Mouse (Mus musculus) liver, adult 2 months (tissue): ENCODE data around the gene Gm20696. TPM values are rescaled to one million over a fixed set of nuclear protein-coding genes. Genes with fewer than 3 reads are reported as not detected.

Source experiments
- DNase-seq: peaks from one replicate; pipeline ENCODE4 v3.0.0-alpha.2; 2011; ENCODE audit warnings: low read depth, low spot score; ENCODE audit errors: extremely low read depth
- H3K27ac ChIP-seq: fragments of 200-500 bp; replicated peaks from 2 replicates; pipeline ENCODE4 v1.5.1; 2012; ENCODE audit warnings: low read depth, mild to moderate bottlenecking, control low read depth, inconsistent platforms, low read length; ENCODE audit not compliant: insufficient read depth
- H3K27me3 ChIP-seq: fragments of 200-500 bp; 2 replicates; pipeline ENCODE4 v1.6.1; 2012; ENCODE audit warnings: mild to moderate bottlenecking, moderate library complexity, low read length, inconsistent platforms; ENCODE audit not compliant: control insufficient read depth, insufficient read depth
- H3K36me3 ChIP-seq: fragments of 200-500 bp; 2 replicates; pipeline ENCODE4 v1.6.1; 2012; ENCODE audit warnings: low read length, inconsistent platforms; ENCODE audit not compliant: control insufficient read depth, insufficient read depth
- H3K4me1 ChIP-seq: fragments of 200-500 bp; 2 replicates; pipeline ENCODE4 v1.6.1; 2011; ENCODE audit warnings: low read length; ENCODE audit not compliant: control insufficient read depth, insufficient read depth
- H3K4me3 ChIP-seq: fragments of 200-500 bp; 2 replicates; pipeline ENCODE4 v1.5.1; 2011; ENCODE audit warnings: low read depth, mild to moderate bottlenecking, control low read depth, low read length, moderate library complexity; ENCODE audit not compliant: insufficient read depth
- H3K79me2 ChIP-seq: fragments of 200-500 bp; 2 replicates; pipeline ENCODE4 v1.6.1; 2012; ENCODE audit warnings: inconsistent platforms, mild to moderate bottlenecking, low read length, moderate library complexity; ENCODE audit not compliant: control insufficient read depth, insufficient read depth
- H3K9ac ChIP-seq: fragments of 200-500 bp; 2 replicates; pipeline ENCODE4 v1.6.1; 2012; ENCODE audit warnings: low read depth, mild to moderate bottlenecking, control low read depth, inconsistent platforms, low read length
- CTCF ChIP-seq: fragments of 200-500 bp; IDR thresholded peaks from 2 replicates; pipeline ENCODE4 v1.5.1; 2011; ENCODE audit warnings: low read depth, low read length, control low read depth
- POLR2A ChIP-seq: fragments of 200-500 bp; IDR thresholded peaks from 2 replicates; pipeline ENCODE4 v1.6.1; 2011; ENCODE audit warnings: low read length, control low read depth; ENCODE audit not compliant: insufficient read depth; ENCODE audit errors: extremely low read depth
- WGBS: fragments of 180-500 bp; shearing (Covaris S2); methylation state at CpG from one replicate; pipeline ENCODE4 v1.1.7; 2018; 5-methylcytosine and 5-hydroxymethylcytosine counted together
- polyA plus RNA-seq: library from polyadenylated mRNA; depleted of rRNA; stranded (reverse); fragments of >200 nt; gene quantifications from 2 replicates; pipeline ENCODE4 v1.2.3, GENCODE M21; 2012
- total RNA-seq: library from RNA; depleted of rRNA; stranded (reverse); fragments of >200 nt; gene quantifications from 2 replicates; pipeline ENCODE4 v1.2.3, GENCODE M21; 2014

The Gm20696 gene
- total and polyA plus RNA-seq, 2 experiments = 0.26 to 6.5 TPM

DNA sequence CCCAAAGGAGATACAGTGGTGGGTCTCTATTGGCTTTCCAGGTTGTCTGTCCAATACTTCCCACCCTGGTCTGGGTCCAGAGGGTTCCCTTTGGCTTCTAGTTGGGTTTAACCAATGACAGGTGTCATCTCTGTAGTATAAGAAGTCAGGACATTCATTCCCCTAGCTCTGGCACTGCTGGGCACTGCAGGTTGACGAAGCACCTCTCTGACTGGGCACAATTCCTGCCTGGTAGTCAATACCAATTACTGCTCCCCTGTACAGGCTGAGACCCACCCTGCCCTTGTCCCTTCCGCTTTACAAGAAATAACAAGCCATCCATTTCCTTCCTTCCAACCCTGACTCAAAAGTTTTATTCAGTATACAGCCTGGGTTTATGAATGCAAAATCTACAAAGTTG, 226.0 kb downstream of the Gm20696 start:
- TF ChIP-seq CTCF (no peak), POLR2A (no peak)
- Histone ChIP-seq H3K27ac (no peak overlapping the region), H3K4me3 (no peak overlapping the region), H3K4me1 (peaks cover 7% of the 10 kb centered on the region; the same call in 1 of the 2 replicates), H3K9ac (no peak overlapping the region), H3K79me2 (peaks cover 6% of the 10 kb centered on the region; the same call in 1 of the 2 replicates), H3K36me3 (no peaks in the 10 kb centered on the region; the same call in 1 of the 2 replicates), H3K27me3 (no peaks in the 10 kb centered on the region)
- 83% methylated on average over 2 of the region's 2 CpGs for WGBS
- no peak for DNase-seq

DNA sequence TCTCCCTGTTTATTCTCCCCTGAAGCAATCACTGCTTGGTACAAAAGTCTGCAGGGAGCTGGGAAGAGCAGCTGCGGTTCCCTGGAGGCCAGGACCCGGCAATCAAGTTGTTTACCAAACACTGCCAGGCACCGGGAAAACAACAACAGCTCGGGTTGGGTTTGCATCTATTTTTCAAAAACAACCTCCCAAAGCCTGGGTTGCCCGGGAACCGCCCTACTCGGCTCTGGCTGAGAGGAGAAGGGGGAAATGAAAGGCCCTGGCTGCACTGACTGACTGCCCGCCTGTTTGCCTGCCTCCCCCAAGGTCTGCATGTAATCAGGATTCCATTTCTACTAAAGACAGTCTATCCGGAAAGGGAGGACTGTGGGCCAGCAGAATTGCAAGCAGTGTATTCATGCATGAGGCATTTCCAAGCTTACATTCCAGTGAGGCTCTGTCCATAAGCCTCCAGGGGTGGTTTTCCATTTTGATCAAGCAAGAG, 226.7 kb downstream of the Gm20696 start:
- Histone ChIP-seq H3K79me2 (peaks cover 6% of the 10 kb centered on the region; the same call in 1 of the 2 replicates), H3K4me1 (peaks cover 7% of the 10 kb centered on the region; the same call in 1 of the 2 replicates), H3K27ac (peak overlapping the region; percentile 5; the same call in 1 of the 2 replicates), H3K4me3 (no peak overlapping the region), H3K36me3 (peaks cover 4% of the 10 kb centered on the region; the same call in 1 of the 2 replicates), H3K9ac (no peak overlapping the region), H3K27me3 (no peaks in the 10 kb centered on the region)
- no peak for DNase-seq
- no peak for TF ChIP-seq POLR2A
- no peak for TF ChIP-seq CTCF
- WGBS = 43% methylated on average over 9 of the region's 9 CpGs

GRCm38 (mm10) chr6:99439214-99439877, 227.3 kb downstream of the Gm20696 start:
- no peak overlapping the region for H3K4me3 ChIP-seq
- 55% methylated on average over 9 of the region's 9 CpGs for WGBS
- no peak for DNase-seq
- no peak overlapping the region for H3K9ac ChIP-seq
- no peak for TF ChIP-seq CTCF
- TF ChIP-seq POLR2A = no peak
- H3K27me3 ChIP-seq = no peaks in the 10 kb centered on the region
- H3K4me1 ChIP-seq = peaks cover 7% of the 10 kb centered on the region; the same call in 1 of the 2 replicates
- H3K27ac ChIP-seq = peak overlapping the region; percentile 5; the same call in 1 of the 2 replicates
- peaks cover 6% of the 10 kb centered on the region; the same call in 1 of the 2 replicates for H3K79me2 ChIP-seq
- H3K36me3 ChIP-seq = peaks cover 9% of the 10 kb centered on the region; the same call in 1 of the 2 replicates

GRCm38 (mm10) chr6:99436371-99436770, 230.2 kb downstream of the Gm20696 start:
- Histone ChIP-seq H3K4me1 (peaks cover 7% of the 10 kb centered on the region; the same call in 1 of the 2 replicates), H3K79me2 (peaks cover 2% of the 10 kb centered on the region; the same call in 1 of the 2 replicates), H3K27me3 (no peaks in the 10 kb centered on the region), H3K4me3 (no peak overlapping the region), H3K9ac (no peak overlapping the region), H3K36me3 (peaks cover 17% of the 10 kb centered on the region; the same call in 1 of the 2 replicates), H3K27ac (no peak overlapping the region)
- no peak for DNase-seq
- 93% methylated on average over 6 of the region's 6 CpGs for WGBS
- no peak for TF ChIP-seq CTCF
- no peak for TF ChIP-seq POLR2A

DNA sequence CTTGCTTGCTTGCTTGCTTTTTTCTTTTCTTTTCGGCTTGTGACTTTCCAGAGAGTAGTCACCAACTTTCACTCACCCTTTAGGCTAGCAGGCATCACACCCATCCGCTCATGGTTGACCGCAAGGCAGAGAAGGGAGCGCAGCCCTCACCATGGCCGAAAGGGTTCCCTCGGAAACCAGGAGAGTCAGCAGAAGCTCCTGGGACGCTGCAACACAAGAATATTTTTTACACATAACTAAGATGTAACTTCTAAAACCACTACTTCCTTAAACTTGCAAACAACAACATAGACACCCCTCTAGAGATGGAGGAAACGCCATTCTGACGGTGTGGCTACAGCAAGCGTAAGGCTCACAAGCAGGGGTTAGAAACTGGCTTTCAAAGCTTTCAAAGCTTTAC, 231.5 kb downstream of the Gm20696 start:
- DNase-seq = no peak
- no peaks in the 10 kb centered on the region for H3K27me3 ChIP-seq
- H3K27ac ChIP-seq = no peak overlapping the region
- TF ChIP-seq CTCF (no peak), POLR2A (no peak)
- no peak overlapping the region for H3K4me3 ChIP-seq
- WGBS = 95% methylated on average over 10 of the region's 10 CpGs
- H3K36me3 ChIP-seq = peaks cover 20% of the 10 kb centered on the region; the same call in 1 of the 2 replicates
- H3K4me1 ChIP-seq = peaks cover 2% of the 10 kb centered on the region; the same call in 1 of the 2 replicates
- H3K79me2 ChIP-seq = no peaks in the 10 kb centered on the region
- H3K9ac ChIP-seq = no peak overlapping the region

- WGBS = 95% methylated on average over 9 of the region's 9 CpGs
- no peaks in the 10 kb centered on the region for H3K4me1 ChIP-seq
- peaks cover 22% of the 10 kb centered on the region; the same call in 1 of the 2 replicates for H3K36me3 ChIP-seq
- no peak for TF ChIP-seq CTCF
- no peak for TF ChIP-seq POLR2A
- H3K27me3 ChIP-seq = no peaks in the 10 kb centered on the region
- H3K79me2 ChIP-seq = peaks cover under 1% of the 10 kb centered on the region; the same call in 1 of the 2 replicates
- H3K9ac ChIP-seq = no peak overlapping the region
- DNase-seq = no peak
- no peak overlapping the region for H3K4me3 ChIP-seq
- no peak overlapping the region for H3K27ac ChIP-seq
Measured at GRCm38 (mm10) chr6:99433006-99433405, 233.6 kb downstream of the Gm20696 start.
